Mouse (Mus musculus) heart, adult 2 months (tissue): ENCODE measurements around the gene Lgr5. TPM values are rescaled to one million over a fixed set of nuclear protein-coding genes. Genes with fewer than 3 reads are reported as not detected.

Source experiments
- DNase-seq, 2 experiments: peaks; one replicate each; pipeline ENCODE4 v3.0.0; 2021
- H3K27ac ChIP-seq: fragments of 200-600 bp; 2 replicates; pipeline ENCODE4 v1.8.1; 2022
- H3K27me3 ChIP-seq: fragments of 200-500 bp; 2 replicates; pipeline ENCODE4 v1.6.1; 2012; ENCODE audit warnings: mild to moderate bottlenecking, low read length, inconsistent platforms, mixed read lengths; ENCODE audit not compliant: control insufficient read depth, insufficient read depth
- H3K36me3 ChIP-seq: fragments of 200-500 bp; 2 replicates; pipeline ENCODE4 v1.6.1; 2012; ENCODE audit warnings: low read length, inconsistent platforms; ENCODE audit not compliant: control insufficient read depth, insufficient read depth
- H3K4me1 ChIP-seq: fragments of 200-500 bp; 2 replicates; pipeline ENCODE4 v1.6.1; 2011; ENCODE audit warnings: low read length; ENCODE audit not compliant: control insufficient read depth, insufficient read depth
- H3K4me3 ChIP-seq: fragments of 200-600 bp; 2 replicates; pipeline ENCODE4 v1.8.1; 2022
- H3K79me2 ChIP-seq: fragments of 200-500 bp; replicated peaks from 2 replicates; pipeline ENCODE4 v1.6.1; 2012; ENCODE audit warnings: mild to moderate bottlenecking, inconsistent platforms, low read length, moderate library complexity, mixed read lengths; ENCODE audit not compliant: control insufficient read depth, insufficient read depth
- H3K9ac ChIP-seq: fragments of 200-500 bp; 2 replicates; pipeline ENCODE4 v1.6.1; 2012; ENCODE audit warnings: low read depth, mild to moderate bottlenecking, control low read depth, inconsistent platforms, low read length, mixed read lengths
- CTCF ChIP-seq: fragments of 200-600 bp; IDR thresholded peaks from 2 replicates; pipeline ENCODE4 v1.8.1; 2022; ENCODE audit warnings: antibody characterized with exemption, mild to moderate bottlenecking, moderate library complexity
- EP300 ChIP-seq: fragments of 200-500 bp; IDR thresholded peaks from 2 replicates; pipeline ENCODE4 v1.6.1; 2011; ENCODE audit warnings: low read depth, low read length, control low read depth; ENCODE audit not compliant: insufficient read depth
- POLR2A ChIP-seq: fragments of 200-500 bp; IDR thresholded peaks from 2 replicates; pipeline ENCODE4 v1.6.1; 2011; ENCODE audit warnings: mild to moderate bottlenecking, low read depth, low read length, control low read depth; ENCODE audit not compliant: insufficient read depth
- WGBS: fragments of 180-500 bp; shearing (Covaris S2); methylation state at CpG from one replicate; pipeline ENCODE4 v1.1.7; 2018; 5-methylcytosine and 5-hydroxymethylcytosine counted together
- intact Hi-C: fragments of 180-260 bp; cut with DNase I; formaldehyde crosslinking; loops from one replicate; pipeline ENCODE4 v1.15.1; 2025
- long read RNA-seq: library from polyadenylated mRNA; stranded (forward); transcript quantifications from one replicate; pipeline ENCODE4 v2.0.0, GENCODE M21; 2021
- polyA plus RNA-seq: library from polyadenylated mRNA; depleted of rRNA; stranded (reverse); fragments of >200 nt; gene quantifications from 2 replicates; pipeline ENCODE4 v1.2.3, GENCODE M21; 2012; rRNA removed
- total RNA-seq, 2 experiments: library from RNA; stranded (reverse); gene quantifications; 2 replicates each; pipeline ENCODE4 v1.2.3; 2021

Lgr5 gene
- total RNA-seq: under 1 TPM in 1 of 2 experiments, not detected in 1; 0.05 TPM
- polyA plus RNA-seq: 0.25 and 0.32 TPM in 2 replicates
- long read RNA-seq: 0 reads

DNA sequence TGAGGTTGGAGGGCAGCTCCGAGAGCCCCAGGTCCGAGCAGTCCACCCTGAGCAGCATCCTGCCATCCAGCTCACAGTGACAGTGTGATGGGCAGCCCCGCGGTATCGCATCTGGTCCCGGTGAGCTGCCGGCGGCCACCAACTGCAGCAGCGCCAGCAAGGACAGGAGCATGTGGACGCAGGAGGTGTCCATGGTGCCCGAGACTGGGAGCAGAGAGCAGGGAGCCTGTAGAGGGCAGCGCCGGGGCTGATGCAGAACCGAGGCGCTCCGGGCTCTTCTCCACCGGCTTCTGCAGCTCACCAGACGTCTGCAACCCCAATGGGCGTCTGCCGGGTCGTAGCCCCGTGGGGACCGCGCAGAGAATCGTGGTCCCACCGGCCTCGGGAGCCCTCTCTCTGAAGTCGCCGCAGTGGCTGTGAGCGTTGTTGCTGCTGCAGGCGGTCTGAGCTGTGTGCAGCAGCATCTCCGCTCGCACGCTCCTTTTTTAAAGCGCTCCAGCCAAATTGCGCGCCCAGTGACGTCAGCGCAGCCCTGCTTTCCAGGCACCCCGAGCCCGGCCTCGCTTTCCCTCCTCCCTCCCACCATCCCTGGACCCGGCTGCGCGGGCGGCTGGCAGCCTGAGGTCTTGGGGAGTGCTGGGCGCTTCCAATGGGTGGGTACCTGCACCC is at the start of gene Lgr5:
Lgr5 (minus strand) TSS at position 480 of the 669 bp plus-strand sequence.
- WGBS: under 1% methylated on average over 47 of the region's 47 CpGs
- Histone ChIP-seq H3K4me1 (no peaks in the 10 kb centered on the region), H3K4me3 (peak within 1 kb of the TSS; percentile 11; the same call in 1 of the 2 replicates), H3K9ac (no peak within 1 kb of the TSS), H3K36me3 (no peaks in the 10 kb centered on the region), H3K79me2 (no peaks in the 10 kb centered on the region), H3K27ac (no peak within 1 kb of the TSS), H3K27me3 (peaks cover 8% of the 10 kb centered on the region)
- intact Hi-C loops: no loop called here
- DNase-seq: peak; percentile 31 to 41
- TF ChIP-seq CTCF: peak; percentile 42
- no peak for TF ChIP-seq EP300

DNA sequence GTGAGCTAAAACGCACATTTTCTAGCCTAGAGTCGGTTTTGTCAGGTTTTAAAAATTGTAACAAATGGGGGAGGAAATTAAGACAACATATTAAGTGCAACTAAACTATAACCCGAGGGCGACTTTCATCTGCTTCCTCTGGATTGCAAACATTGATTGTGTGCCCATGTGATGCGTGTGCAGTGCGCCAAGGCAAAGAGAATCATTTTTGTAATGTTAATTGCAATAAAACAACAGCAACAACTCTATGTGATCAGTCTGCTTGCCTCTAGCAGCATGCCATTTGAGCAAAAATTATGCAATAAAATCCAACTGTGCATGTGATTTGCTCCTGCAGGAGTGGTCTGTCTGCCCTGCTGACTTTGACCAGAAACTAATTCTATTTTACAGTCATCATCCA is 39.1 kb upstream of the Lgr5 start:
- no peak for DNase-seq
- 84% methylated on average over 6 of the region's 6 CpGs for WGBS
- Histone ChIP-seq H3K4me3 (no peak overlapping the region), H3K79me2 (no peaks in the 10 kb centered on the region), H3K4me1 (no peaks in the 10 kb centered on the region), H3K27ac (no peak overlapping the region), H3K27me3 (no peaks in the 10 kb centered on the region), H3K9ac (no peak overlapping the region), H3K36me3 (no peaks in the 10 kb centered on the region)
- intact Hi-C loops: no loop called here
- TF ChIP-seq CTCF (no peak), EP300 (no peak), POLR2A (no peak)

DNA sequence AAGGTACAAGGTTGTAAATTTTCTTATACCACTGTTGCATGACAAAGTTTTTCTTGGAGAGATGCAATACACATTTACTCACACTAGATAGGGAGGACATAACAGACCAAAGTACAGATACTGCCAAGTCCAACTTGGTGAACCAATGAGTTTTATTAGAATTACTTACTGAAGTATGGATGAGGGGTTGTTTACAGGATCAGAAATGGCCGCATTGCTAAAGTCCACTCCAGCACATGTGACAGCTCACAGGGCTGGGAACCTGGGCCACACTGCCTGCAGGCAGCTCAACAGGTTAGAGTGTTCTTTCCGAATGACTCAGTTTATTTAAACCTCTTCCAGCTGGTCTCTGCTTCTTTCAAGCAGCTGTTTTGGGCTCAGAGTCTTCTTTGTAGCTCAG is 37.4 kb upstream of the Lgr5 start:
- intact Hi-C loops: no loop called here
- Histone ChIP-seq H3K9ac (no peak overlapping the region), H3K27me3 (no peaks in the 10 kb centered on the region), H3K36me3 (no peaks in the 10 kb centered on the region), H3K27ac (no peak overlapping the region), H3K79me2 (no peaks in the 10 kb centered on the region), H3K4me3 (no peak overlapping the region), H3K4me1 (no peaks in the 10 kb centered on the region)
- TF ChIP-seq EP300 (no peak), POLR2A (no peak), CTCF (no peak)
- 83% methylated on average over 2 of the region's 2 CpGs for WGBS
- DNase-seq: no peak

DNA sequence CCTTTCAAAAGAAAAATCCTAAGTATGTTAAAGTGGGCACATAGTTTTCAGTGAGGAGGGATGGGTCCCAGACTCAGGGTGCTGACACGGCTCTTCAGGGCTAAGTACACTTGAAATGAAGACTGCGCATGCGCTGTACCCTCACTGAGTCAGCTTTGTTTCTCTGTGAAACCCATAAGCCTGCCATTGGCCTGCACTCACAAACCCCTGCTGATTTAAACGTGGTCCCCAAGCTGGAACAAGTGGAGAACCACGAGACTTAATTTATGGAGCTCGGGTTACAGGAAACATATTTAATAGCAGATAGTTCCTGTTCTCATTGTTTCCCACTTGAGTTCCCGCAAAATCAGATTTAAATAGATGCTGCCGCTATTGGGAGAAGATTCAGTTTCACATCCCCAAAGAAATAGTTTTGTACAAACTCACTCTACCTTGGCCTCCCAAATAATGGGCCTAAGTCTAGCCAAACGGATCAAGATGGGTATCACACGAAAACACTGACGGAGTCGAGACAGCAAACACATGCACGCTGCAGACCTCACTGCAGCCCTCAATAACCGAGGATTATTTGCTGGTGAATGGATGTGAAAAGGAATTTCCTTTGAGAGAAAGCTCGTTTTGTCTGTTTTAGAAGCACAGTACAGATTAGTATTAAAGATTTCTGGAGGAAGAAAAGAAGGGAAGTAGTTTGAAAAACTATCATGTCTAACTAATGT is 36.5 kb upstream of the Lgr5 start:
- no peak for DNase-seq
- Histone ChIP-seq H3K27me3 (no peaks in the 10 kb centered on the region), H3K4me1 (no peaks in the 10 kb centered on the region), H3K36me3 (no peaks in the 10 kb centered on the region), H3K4me3 (no peak overlapping the region), H3K9ac (no peak overlapping the region), H3K27ac (no peak overlapping the region), H3K79me2 (no peaks in the 10 kb centered on the region)
- TF ChIP-seq CTCF (no peak), POLR2A (no peak), EP300 (no peak)
- 63% methylated on average over 15 of the region's 15 CpGs for WGBS
- intact Hi-C loops: no loop called here

DNA sequence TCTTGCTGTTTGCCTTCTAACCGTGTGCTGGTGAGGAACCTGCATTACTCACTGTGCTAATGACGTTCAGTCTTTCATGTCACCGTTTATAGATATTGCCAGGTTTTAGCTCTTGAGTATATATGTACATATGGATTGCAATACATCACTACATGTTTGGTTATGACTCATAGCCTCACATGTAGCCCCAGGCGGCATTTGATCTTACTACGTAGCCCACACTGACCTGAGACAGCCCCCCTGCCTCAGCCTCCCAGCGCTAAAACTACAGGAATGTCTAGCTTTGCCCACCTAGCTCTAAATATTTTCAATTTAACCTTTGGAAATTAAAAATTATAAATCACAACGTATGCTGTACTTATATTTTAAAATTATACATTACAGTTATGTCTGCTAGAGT is 35.9 kb upstream of the Lgr5 start:
- no peak overlapping the region for H3K9ac ChIP-seq
- H3K27me3 ChIP-seq: no peaks in the 10 kb centered on the region
- H3K4me3 ChIP-seq: no peak overlapping the region
- H3K27ac ChIP-seq: no peak overlapping the region
- WGBS: 81% methylated on average over 7 of the region's 7 CpGs
- no peaks in the 10 kb centered on the region for H3K4me1 ChIP-seq
- H3K36me3 ChIP-seq: no peaks in the 10 kb centered on the region
- TF ChIP-seq EP300 (no peak), POLR2A (no peak), CTCF (no peak)
- intact Hi-C loops: no loop called here
- DNase-seq: no peak
- no peaks in the 10 kb centered on the region for H3K79me2 ChIP-seq

DNA sequence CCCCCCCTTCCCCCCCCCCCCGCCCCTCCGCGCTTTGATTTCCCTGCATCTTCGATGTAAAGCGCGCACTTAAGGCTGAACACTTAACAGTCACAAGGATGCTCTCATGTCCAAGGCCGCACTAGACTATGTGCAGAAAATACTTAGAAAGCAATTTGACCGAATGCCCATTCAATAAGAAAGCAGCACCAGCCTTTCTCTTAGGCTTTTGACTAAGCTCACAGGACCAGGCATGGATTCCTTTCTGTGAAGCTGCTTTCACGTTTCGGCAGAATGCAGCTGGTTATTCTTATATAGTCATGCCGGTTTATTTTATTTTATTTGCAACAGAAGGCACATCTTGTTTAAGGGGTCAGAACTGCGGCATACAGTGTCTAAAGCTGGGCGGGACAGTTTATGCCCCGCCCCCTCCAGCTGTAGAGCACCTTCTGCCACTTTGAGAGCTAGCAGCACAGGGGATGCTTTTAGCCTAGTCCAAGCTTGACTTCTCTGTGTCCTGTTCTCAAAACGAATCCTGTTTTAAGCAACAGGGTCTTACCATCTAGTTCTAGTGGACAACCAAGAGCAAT is 30.8 kb upstream of the Lgr5 start:
- H3K36me3 ChIP-seq: no peaks in the 10 kb centered on the region
- intact Hi-C loops: loop anchor here (5.0 kb wide), 1 partner anchor 206 kb away; no protein-coding TSS in a partner anchor
- no peaks in the 10 kb centered on the region for H3K4me1 ChIP-seq
- 26% methylated on average over 15 of the region's 15 CpGs for WGBS
- no peak for DNase-seq
- no peak overlapping the region for H3K4me3 ChIP-seq
- TF ChIP-seq EP300 (no peak), POLR2A (no peak)
- no peak overlapping the region for H3K9ac ChIP-seq
- no peaks in the 10 kb centered on the region for H3K79me2 ChIP-seq
- H3K27me3 ChIP-seq: no peaks in the 10 kb centered on the region
- H3K27ac ChIP-seq: no peak overlapping the region
